Mouse (Mus musculus): ENCODE measurements around the gene Rtkn.
"Not testable (repeated sequence)": the region's sequence is repeated elsewhere in the genome, so short reads cannot be mapped to it uniquely, and the experiment has no call there.

The Rtkn gene

DNA sequence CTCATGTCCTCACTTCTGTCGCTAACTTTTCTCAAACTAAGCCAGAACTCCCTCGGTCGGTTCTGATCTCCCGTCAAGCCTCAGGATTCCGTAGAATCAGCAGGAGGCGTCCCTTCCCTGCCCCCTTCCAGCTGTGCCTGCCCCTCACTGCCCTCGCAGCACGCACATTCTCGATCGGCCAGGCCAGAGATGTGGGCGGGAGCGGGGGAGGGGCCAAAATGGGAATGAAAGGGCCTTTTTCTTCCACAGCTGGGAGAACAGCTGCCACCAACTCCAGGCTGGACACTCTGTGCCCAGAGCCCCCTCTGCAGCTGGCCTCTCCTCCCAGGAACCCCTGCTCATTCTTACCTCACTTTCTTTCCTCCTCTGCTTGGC, 2.3 kb downstream of the Rtkn start:
- DNase-seq (ENCODE audit: low spot score in 2 of 2): peak; percentile 64 to 70

DNA sequence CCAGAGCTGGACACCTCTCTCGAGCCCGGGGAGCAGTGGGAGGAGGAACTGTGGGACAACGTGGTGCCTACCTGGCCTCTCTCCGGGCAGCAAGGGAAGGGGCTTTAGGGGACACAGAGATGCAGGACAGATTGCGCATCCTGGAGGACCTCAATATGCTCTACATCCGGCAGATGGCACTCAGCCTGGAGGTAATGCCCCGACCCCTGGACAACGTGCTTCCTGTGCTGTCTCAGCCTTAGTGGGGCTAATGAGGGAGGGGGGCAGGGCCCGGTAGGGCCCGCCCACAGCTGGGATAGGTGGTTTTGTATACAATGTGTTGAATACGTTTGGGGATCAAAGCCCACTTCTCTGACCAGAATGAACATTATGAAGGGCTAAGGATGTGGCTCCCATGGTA, 2.8 kb downstream of the Rtkn start:
- no peak for DNase-seq (ENCODE audit: low spot score in 2 of 2)

DNA sequence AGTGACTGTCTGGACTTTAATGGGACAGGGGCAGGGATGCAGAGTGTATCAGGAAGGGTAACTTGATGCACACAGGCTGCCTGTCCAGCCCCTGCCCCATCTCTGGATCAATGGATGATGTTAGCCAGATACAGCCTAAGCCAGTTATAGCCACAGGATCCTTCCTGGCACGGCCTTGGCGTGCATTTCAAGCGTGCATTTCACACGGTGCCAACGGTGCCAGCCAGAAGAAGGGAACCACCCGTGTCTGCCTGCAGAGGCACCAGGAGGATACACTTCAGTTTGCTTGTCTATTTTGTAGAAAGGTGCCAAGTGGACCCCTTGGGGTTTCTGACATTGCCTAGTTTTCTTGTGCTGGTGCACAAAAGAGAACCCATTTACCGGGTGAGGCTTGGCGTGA, 4.8 kb downstream of the Rtkn start:
- DNase-seq (ENCODE audit: low spot score in 2 of 2): no peak

DNA sequence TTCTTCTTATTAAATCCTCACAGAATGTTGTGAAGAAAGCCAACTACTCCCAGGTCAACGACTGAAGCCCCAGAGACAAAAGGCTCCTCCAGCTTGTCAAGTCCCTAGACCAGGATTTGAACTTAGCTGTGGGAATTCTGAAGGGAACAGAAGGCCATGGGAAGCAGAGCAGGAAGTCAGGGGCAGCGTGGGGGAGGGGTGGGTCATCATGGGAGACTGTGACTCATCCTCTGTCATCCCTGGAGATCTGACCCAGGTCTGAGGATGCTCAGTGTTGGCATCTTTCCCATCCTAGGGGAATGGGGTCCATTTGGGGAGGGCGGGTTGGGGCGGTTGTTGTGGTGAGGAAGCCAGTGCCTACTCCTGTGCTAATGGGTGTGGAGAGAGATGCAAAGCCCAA, 6.4 kb downstream of the Rtkn start:
- no peak for DNase-seq (ENCODE audit: low spot score in 2 of 2)

DNA sequence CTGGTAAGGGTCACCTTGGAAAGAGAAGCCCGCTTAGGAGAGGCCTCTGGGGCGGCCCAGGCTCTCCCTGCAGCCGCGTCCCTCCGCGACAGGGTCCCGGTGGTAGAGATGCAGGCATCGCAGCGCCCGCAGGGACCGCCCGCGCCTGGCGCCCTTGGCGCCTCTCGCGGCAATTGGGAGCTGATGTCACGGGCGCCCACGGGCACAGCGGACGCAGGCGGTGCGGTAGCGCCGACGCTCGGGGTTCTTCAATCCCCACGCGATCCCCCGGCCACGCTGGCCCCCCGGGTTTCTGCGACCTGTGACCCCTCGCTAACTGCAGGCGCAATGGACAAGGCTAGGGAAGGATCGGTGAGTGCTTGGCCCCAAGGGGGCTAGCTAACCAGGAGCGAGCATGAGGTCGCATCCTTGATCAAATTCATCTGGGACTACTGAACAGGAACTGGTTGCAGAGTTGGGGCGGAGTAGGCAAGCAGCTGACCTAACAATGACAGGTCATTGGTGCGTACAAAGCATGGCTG, 7.0 kb downstream of the Rtkn start:
- DNase-seq (ENCODE audit: low spot score in 2 of 2): peak in 1 of 2 experiments; percentile 65

DNA sequence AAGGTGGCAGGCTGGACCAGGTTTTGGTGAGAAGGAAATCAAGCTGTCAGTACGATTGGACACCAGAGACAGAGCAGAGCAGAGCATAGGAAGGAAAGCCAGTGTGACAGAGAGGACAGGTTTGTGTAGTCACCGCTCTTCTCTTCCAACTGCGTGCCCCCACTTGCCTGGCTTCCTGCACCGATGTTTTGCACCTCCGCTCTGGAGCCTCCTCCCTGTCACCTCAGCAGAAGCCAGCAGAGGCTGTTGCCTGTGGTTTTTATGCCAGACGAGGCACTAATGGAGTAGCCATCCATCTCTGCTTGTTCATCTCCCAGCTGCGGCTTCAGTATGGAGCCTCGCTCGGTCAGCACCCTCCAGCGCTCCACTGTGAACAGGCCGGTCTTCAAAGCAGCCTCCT, 7.6 kb downstream of the Rtkn start:
- no peak for DNase-seq (ENCODE audit: low spot score in 2 of 2)

DNA sequence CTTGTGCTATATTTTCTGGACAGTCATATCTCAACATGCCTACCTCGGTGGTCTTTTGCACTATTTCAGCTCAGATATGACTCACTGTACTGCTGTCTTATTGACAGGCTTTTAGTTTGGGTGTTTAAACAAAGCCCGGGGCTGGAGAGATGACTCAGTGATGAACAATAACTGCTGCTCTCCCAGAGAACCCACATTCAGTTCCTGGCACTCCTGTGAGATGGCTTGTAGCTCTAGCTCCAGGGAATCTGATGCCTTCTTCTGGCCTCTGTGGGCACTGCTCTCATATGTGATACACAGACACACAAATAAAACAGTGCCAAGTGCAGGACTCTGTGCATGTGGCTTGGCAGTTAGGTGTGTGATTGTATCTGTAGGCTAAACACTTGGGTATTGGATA, 9.9 kb downstream of the Rtkn start:
- no peak for DNase-seq (ENCODE audit: low spot score in 2 of 2)

DNA sequence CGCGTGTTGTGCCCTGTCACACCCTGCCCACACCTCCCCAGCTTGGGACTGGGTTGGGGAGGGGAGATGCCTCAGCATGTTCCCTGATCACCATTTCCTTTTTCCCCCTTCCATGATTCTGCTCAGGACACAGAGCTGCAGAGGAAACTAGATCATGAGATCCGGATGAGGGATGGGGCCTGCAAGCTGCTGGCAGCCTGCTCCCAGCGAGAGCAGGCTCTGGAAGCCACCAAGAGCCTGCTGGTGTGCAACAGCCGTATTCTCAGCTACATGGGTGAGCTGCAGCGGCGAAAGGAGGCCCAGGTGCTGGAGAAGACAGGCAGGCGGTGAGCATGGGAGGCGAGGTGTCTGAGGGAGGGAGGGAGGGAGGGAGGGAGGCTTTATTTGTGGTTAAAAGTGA, 10.5 kb downstream of the Rtkn start:
- no peak for DNase-seq (ENCODE audit: low spot score in 2 of 2)

DNA sequence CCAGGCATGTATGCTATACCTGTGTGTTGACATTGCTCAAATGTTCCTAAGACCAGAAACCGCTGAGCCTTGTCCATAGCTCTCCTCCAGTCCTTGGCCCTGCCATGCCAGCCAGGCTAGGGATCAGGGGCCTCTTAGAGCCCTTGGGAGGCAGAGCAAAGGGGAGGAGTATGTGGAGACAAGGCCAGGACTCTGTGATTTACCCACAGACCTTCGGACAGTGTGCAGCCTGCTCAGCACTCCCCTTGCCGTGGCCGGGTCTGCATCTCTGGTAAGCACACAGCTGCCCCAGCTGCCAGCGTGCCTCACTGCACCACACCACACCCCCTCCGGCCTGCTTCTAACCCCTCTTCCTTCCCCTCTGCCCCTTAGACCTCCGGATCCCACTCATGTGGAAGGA, 12.0 kb downstream of the Rtkn start:
- DNase-seq (ENCODE audit: low spot score in 2 of 2): no peak

DNA sequence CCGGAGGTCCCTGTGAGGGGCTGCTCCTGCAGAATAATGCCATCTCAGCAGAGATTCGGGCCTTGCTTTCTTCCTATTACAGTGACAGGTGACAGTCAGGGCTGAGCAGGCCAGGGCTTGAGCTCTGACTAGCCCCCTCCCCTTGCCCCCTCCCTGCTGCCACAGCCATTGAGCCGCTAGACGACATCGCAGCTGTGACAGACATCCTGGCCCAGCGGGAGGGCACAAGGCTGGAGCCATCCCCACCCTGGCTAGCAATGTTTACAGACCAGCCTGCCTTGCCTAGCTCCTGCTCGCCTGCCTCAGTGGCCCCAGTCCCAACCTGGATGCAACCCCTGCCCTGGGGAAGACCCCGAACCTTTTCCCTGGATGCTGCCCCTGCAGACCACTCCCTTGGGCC, 16.5 kb downstream of the Rtkn start:
- DNase-seq (ENCODE audit: low spot score in 2 of 2): no peak

DNA sequence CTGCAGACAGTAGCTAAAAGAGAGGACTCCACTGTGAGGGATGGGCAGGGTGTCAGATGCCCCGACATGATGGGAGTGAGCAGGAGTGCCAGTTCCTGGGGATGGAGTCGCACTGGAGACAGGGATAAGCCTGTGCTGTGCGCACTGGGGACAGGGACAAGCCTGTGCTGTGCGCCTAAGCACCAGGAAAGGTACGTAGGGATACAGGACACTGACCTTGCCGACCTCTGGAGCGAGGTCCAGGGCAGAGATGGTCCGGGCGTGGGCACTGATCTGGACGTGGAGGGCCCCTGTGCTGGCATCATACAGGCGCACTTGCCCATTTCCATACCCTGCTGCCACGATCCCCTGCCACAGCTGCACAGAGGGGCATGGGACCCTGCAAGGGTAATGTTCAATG, 17.8 kb downstream of the Rtkn start:
- DNase-seq (ENCODE audit: low spot score in 2 of 2): no peak

DNA sequence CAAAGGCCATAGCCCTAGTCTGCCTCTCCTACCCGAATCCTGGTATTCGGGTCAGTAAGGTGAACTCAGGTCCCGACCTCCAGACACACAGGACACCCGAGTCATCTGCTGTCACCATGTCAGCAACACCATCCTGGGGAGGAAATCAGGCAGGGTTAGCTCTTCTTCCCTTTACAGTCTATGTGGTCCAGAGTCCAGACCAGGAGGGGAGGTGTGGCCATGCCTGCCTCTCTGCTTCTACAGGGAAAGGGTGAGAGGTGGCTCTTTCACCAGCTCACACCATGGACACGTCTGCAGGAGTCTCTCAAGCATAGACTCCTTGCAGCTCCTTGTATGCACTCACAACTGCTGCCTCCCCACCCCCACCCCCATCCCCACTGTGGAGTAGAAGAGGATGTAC, 18.2 kb downstream of the Rtkn start:
- no peak for DNase-seq (ENCODE audit: low spot score in 2 of 2)

DNA sequence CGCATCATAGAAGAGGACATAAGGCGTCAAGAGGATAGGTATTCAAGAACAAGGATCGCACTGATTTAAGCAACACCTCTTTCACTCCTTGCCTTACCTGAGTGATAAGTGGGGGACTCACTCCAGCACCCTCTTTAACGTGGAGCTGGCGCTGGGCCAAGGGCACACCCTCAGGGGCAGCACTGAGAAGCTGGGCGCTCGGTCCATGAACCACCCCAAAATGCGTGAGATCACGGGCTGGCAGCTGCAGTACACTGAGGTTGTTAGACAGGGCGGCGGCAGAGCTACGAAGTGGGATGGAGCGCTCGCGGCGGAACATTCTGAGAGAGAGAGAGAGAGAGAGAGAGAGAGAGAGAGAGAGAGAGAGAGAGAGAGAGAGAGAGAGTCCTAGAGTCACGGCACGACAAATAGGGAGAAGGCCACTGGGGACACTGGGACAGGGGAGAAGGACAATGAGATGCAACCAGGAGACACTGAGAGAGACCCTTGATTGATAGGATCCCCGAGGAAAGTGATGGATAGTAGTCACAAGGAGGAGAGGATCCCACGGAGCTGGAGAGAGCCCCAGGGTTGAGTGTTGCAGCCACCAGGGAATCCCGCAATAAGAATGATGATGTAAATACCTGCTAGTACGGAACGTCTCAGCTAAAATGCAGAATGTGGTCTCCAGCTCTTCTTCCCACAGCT, 20.4 kb downstream of the Rtkn start:
- DNase-seq (ENCODE audit: low spot score in 2 of 2): no peak

DNA sequence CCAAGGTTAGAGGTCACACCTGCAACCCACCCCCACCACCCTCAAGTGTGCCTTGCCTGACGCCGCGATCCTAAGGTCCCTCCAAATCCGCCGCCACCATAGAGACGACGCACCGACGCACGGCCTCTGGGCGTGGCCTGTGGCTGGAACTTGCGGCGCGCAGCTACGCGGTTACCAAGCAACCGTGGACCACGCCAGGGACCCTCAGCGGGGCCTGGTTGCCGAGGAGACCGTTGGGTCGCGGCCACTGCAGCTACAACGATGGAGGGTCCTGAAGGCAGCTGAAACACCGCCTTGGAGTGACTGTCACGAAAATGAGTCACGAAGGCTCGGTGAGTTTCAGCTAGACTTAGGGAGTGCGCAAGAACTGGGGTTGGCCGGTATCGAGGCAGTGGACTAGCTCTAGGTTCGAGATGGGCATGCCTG, 21.0 kb downstream of the Rtkn start, which contains the start of the genes Wdr54 and 1700003E16Rik:
Wdr54 (minus strand) TSS at position 139 of the 426 bp plus-strand sequence.
1700003E16Rik (plus strand) TSS at position 146 of the 426 bp plus-strand sequence.
- peak; percentile 66 to 72 for DNase-seq (ENCODE audit: low spot score in 2 of 2)

DNA sequence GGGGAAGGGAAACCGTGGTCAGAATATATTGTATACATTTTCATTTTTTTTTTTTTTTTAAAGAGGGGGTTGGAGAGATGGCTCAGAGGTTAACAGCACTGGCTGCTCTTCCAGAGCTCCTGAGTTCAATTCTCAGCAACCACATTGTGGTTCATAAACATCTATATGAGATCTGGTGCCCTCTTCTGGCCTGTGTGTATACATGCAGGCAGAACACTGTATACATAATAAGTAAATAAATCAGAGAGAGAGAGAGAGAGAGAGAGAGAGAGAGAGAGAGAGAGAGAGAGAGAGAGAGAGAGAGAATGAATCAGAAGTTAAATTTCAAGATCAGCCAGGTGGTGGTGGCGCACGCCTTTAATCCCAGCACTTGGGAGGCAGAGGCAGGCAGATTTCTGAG, 24.2 kb downstream of the Rtkn start:
- DNase-seq (ENCODE audit: low spot score in 2 of 2): not testable (repeated sequence)

DNA sequence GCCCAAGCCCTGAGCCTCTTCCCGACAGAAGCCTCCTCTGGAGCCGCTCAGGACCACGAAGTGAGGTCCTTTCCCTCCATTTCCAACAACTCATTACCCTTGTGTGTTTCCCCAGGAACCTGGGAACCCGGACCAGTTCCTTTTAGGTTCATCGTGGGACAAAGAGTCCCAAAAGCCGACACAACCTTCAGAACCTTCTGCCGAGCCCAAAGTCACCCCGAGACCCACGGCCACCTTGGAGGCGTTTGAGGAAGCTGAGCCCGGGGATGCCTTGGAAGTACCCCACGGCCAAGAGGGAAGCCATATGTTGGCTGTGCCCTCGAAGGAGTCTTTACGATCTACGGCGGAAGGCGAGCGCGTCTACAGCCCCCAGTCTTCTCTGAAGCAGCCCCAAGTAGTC, 26.2 kb downstream of the Rtkn start:
- DNase-seq (ENCODE audit: low spot score in 2 of 2): no peak

DNA sequence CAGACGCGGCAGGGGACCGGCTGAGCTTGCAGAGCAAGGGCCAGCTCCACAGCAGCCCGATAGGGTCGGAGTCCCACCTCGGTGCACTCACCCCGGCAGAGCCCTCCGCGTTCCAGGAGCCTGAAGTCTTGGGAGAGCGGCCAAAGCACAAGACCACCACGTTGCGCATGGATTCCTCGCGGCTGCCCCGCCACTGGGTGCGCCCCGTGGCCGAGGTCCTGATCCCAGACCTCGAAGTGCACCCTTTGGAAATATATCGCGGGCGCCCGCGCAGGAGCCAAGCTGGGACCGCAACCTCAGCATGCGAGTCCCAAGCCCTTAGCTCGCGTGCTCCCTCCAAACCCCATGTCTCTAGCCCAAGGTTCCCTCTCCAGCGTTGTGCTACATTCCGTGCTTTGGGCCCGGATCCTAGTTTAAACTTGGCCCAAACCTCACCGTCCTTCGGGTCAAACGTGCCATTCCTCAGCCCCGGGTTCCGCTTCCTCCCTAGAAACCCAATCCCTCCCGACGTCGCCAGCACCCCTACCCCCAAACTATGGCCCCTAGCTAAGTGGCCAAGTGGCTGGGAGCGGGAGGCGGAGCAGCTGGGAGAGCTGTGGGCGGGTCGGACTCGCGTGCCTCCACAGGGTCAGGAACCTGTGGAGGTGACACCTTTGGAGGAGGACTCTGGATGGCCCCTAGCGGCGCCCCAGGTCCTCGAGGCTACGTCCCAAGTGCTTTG, 26.8 kb downstream of the Rtkn start:
- no peak for DNase-seq (ENCODE audit: low spot score in 2 of 2)

DNA sequence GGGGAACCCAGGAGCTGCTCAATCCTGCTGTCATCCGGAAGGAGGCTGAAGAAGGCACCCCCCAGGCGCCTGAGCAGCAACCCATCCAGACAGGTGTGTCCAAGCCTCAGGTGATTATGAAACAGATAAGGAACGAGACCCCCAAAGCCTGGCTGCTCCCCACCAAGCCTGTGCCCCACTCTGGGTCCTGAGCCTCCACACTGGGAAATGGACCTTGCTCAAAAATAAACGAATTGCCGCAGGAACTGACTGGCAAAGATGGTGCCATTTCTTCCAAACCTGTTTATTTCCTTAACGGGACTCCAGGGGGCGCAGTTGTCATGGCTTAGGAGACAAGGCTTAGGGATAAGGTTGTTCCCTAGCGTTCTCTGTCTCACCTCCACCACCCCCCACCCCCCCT, 27.4 kb downstream of the Rtkn start:
- no peak for DNase-seq (ENCODE audit: low spot score in 2 of 2)

DNA sequence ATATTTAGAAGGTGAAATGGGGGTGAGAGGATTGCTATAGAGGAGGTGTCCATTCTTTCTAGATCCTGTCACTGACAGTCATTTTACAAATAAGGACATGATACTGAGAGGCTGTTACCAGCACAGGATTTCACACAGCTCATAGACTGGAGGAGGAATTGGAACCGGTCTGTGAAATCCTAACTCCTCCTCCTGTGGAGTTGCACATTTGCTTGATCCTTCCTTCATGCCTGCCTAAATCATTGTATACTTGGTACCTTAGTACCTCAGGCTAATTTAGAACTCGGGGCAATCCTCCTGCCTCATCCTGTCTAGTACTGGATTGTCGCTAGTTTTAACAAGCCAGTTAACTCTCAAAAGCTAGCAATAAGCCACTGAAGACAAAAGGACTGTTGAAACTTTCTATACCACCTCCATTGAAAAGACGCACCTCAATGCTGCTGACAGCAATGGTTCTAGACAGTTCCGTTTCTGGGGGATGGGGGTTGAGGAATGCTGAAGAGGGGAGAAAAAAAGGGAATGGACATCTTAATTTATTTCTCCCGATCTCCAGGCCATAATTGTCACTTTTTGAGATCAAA, 29.9 kb downstream of the Rtkn start:
- DNase-seq (ENCODE audit: low spot score in 2 of 2): no peak

DNA sequence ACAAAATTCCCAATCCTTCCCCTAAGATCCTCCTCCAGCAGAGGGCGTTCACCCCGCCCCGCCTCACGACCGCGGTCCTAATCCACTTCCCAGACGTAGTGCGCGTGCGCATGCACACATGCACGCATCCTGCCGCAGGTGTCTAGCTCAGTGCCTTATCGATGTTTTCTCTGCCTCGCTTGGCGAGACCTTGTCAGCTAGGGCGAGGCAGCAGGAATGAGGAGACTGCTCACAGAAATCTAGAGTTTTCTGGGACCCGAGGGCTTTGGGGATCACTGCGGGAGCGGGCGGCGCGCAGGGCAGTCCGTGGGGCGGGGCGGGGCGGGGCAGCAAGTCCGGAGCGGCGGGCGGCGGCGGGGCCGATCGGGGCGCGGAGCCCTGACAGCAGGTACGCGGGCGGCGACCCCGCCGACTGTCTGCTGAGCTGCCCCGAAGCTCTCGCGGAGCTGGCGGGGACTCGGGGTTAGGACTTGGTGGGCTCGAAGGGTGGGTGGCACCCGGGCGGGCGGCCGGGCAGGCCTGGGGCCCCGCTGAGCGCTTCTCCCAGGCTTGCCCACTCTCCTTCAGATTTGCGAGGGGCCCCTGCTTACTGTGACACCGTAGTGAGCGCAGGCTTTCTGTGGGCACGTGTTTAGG, 30.5 kb downstream of the Rtkn start, which contains the start of gene Dctn1:
Dctn1 (plus strand) TSS at position 314 of the 636 bp plus-strand sequence.
- peak; percentile 87 to 89 for DNase-seq (ENCODE audit: low spot score in 2 of 2)

DNA sequence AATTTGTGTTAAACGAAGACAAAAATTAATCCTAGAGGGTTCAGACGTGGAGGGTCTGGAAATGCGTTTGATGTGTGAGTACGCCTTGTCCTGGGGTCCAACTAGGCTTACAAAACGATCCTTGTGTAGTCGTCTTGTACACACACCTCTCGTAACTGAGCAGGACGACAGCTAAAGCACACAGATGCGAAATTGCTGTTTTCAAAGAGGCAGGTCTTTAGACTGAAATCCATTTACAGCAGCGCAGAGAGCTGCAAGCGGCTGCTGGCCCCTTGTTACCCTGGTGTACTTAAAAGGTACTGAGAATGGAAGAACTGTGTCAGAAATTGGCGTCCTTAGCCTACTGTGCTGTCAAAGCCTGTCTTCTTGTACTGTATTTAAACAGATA, 31.0 kb downstream of the Rtkn start:
- no peak for DNase-seq (ENCODE audit: low spot score in 2 of 2)

DNA sequence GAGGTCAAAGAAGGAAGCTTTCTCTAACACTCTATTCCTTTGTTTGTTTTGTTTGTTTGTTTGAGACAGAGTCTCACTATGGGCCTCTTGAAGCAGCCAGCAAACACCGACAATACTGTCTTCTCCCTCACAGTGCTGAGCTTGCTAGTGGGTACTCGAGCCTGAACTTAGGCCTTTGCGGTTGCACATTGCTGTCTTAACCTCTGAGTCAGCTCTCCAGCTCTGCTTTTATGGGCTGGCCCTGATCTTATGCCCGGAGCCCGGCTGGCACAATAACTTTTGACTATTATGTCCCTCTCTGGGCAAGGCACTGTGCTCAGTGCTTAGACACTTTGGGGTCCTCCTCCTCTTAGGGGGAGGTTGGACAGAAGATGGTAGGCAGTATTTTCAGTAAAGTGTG, 34.6 kb downstream of the Rtkn start:
- DNase-seq (ENCODE audit: low spot score in 2 of 2): no peak
